Mouse (Mus musculus) embryo, embryonic 9.5 days (tissue): ENCODE measurements around the gene Rnf182.
A peak's percentile ranks its signal among the peaks of the same experiment; 100 is the strongest.

Experiments
- DNase-seq: peaks from one replicate; pipeline ENCODE4 v3.0.0-alpha.2; 2017; ENCODE audit errors: extremely low spot score

Rnf182 gene

DNA sequence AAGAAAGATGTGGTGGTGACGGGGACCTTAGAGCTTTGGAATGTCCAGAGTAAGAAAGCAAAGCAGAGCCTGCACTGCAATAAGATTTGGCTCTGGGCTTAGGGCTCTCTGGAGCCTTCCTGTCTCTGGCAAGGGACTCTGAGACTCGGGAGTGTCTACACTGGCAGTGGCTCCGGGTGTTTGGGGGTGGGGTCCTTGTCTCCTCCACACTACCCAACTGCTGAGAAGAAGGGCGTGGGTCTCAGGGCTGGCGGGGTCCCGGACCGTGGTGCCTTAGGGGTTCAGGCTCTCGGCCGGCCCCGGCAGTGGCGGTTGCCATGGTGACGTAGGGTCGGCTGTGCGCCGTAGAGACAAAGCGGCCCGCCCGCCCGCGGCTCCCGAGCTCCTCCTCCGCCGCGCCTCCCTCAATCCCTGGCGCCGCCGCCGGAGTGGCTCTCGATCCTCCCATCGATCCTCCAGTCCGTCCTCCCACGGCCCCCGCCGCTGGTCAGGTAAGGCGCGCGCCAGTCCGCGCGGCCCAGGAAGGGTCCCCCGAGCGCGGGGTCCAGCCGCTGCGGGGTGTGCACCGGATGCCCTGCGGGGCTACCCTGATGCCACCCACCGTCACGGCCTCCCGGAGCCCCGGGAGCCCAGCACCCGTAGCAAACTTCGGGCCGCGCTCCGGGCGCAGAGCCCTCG, at the start of gene Rnf182:
Gene Rnf182 (plus strand): TSS at position 134 of the 678 bp plus-strand sequence.
- DNase-seq = peak; percentile 88

GRCm38 (mm10) chr13:43566184-43566583, 49.3 kb upstream of the Rnf182 start:
- DNase-seq = no peak

DNA sequence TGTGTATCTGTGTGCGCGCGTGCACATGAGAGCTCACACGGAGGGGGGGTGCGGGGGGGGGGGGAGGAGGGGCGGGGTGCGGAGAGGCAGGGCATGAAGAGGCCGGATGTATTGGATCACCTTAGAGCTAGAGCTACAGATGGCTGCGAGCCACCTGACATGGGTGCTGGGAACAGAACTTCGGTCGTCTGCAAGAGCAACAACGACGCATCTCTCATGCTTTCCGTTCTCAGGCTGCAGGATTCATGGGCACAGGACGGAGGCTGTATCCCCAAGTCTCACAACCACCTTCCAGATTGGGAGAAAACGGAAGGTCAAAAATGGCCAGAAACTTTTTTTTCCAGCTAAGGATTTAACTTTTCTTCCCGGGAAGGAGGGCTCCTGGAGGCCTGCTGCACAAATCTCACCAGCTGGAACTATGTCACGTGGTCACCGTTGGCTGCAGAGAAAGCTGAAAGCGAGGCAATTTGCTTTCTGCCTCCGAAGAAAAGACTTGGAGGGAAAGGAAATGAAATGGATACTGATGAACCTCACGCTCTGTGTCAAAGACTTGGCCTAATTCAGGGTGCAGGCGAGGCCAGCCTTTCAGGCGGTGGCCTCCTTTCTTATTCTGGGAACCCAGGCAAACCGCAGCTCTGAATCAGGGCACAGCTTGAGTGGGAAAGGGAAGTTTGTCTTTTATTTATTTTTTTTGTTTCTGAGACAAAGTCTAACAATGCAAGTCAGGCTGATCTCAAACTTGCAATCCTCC, 48.2 kb upstream of the Rnf182 start:
- no peak for DNase-seq

DNA sequence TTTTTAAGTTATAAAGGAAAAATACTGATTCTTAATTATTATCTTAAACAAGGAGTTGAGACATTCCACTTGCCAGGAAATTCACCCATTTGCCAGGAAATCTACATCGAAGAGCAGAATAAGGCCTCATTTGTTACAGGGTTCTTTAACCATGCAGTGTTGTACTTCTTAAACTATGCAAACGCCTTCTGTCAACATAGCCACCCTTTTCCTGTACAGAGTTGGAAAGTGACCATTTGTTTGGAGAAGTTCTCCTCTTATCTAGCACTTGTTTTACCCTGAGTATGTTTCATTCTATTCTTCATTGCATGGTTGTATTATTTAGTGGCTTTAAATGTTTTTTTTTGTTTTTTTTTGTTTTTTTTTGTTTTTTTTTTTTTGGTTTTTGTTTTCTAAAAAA, 41.5 kb upstream of the Rnf182 start:
- DNase-seq = no peak

- DNase-seq = no peak
These were observed 40.1 kb upstream of the Rnf182 start for GRCm38 (mm10) chr13:43575431-43575830.

- no peak for DNase-seq
These were observed 38.3 kb upstream of the Rnf182 start for GRCm38 (mm10) chr13:43577254-43577653.

DNA sequence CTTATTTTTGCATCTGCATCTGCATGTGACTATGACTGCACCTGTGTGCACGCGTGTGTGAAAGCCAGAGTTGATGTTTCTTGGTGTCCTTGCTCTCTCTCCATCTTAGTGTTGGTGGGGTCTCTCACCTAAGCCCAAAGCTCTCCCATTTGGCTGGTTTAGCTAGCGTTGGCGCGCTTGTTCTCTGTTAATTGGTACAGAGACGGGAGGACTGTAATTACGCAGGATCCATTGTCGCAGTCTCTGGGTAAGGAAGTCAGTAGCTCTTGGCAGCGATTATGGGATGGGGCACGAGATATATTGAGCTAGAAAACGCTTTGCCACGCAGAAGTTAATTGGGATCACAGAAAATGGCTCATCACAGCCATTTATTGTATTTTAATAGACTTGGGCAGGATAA, 37.7 kb upstream of the Rnf182 start:
- DNase-seq = no peak

DNA sequence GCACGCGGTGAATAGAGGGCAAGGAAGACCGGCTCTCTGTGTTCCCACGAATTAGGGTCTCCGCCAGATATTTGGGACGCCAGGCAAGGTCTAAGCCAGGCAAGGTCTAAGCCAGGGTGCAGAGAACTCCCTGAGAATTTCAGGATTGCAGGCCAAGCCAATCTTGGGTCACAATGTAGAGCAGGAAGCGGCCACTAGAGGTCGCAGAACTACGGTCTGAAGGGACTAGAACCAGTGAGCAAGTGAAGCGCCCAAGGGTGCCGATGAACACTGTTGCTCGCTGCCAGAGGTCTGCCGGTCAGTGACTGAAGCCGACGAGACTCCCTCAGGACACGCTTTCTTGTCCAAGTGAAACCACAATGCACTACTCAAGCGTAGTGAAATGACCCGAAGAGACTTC, 35.8 kb upstream of the Rnf182 start:
- peak; percentile 42 for DNase-seq

DNA sequence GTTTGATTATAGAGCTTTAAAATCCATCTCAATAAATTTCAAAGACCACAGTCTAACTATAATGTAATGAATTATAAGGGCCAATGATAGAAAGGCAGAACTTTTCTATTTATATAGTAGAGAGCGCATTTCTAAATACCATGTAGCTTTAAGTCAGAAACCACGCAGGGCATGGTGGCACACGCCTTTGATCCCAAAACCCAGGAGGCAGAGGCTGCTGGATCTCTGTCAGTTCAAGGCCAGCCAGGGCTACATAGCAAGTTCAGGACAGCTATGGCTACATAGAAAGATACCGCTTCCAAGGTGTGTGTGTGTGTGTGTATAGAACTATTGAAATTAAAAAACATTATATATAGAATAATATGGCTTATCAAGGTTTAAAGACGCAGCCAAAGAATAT, 34.8 kb upstream of the Rnf182 start:
- DNase-seq = no peak

- DNase-seq = peak; percentile 20
These were observed 32.5 kb upstream of the Rnf182 start for GRCm38 (mm10) chr13:43582961-43583360.

- no peak for DNase-seq
These were observed 32.0 kb upstream of the Rnf182 start for GRCm38 (mm10) chr13:43583504-43583903.

- DNase-seq = no peak
These were observed 30.2 kb upstream of the Rnf182 start for GRCm38 (mm10) chr13:43585335-43585734.

DNA sequence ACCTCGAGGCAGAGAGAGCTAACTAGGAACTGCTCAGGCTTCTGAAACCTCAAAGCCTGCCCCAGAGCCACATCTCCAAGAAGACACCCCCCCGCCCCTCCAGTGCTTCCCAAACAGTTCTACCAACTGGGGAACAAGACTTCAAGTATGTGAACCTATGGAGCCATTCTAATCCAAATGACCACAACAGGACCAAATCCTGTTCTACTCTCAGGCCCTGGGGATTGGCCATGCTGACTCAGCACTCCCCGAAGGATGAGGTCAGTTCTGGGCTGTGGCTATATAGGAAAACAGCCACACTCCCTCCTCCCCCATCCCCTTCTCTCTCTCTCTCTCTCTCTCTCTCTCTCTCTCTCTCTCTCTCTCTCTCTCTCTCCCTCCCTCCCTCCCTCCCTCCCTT, 28.5 kb upstream of the Rnf182 start:
- no peak for DNase-seq

DNA sequence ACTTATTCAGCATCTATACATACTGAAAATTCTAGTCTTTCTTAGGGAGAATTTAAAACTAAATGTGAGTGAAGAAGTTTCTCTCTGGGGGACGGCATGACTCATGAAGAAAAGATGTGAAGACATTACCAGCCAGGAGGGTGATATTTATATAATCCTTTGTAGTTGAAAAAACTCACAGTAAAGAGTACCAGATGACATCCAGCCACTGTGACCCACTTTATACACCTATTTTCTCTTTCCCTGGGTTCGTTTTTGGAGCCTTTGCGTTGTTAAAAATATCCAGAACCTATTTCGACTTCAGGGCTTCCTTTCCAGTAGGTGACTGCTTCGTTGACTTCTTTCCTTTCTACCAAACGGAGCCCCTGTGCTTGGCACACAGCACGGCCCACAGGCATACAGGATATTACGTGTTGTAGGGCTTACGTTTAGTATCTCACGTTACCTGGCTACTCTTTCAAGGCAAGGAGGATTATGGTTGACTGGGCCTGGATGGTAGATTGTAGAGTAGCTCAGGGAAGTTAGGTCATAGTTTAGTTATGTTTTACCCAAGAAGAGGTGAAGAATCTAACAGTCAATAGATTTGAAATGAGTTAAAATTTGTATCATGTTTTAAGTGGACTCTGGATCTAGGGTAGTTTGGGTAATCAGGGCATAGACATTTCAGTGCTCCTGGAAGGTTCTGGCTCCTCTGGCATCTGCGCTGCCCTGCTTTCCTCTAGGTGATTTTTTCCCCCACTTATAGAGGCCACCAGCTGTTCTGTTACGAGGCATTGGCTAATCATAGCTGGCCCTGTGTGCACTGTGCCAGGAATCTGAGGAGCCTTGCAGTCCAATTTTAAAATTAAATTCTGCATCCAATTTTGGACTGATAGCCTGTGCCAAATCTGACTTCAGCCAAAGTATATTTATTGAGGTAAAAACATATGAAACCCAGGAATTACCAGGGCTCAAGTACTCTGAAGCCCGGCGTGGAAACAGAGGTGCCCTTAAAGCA, 27.4 kb upstream of the Rnf182 start:
- no peak for DNase-seq

DNA sequence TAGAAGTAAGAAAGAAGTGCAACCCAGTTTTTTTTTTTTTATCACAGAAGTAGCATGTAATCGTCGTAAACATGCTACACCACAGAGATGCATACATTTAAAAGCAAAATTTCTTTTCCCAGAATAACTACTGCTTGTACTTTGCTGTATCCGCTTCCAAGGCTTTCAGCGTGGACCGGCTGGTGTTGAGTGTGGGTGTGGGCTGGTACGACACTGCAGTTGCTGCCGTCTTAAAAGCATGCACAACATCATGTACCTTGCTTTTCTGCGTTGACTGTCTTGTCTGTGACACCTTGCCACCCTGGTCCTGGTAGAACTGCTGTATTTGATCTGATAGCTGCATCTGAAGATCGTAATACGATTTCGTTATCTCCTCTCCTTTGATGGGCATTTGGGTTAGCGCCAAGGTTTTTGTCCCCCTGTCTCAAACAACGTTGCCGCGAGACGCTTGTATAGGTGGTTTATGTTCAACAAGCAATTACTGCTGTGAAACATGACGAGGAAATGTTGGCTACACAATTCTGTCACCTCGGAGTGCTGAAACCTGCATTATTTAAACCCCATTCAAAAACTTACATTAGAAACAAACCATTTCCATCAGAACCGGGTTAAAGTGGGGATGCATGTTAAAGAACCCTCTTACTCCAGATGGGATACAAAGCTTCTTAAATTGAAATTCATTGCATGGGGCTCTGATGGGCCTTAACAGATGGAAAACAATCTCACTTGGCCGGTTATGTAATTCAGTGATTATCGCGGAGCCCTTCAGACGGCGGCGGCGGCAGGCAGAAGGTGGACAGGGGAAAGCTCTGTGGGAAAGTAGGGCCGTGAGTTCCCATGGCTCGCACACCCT, 23.5 kb upstream of the Rnf182 start:
- DNase-seq = no peak

DNA sequence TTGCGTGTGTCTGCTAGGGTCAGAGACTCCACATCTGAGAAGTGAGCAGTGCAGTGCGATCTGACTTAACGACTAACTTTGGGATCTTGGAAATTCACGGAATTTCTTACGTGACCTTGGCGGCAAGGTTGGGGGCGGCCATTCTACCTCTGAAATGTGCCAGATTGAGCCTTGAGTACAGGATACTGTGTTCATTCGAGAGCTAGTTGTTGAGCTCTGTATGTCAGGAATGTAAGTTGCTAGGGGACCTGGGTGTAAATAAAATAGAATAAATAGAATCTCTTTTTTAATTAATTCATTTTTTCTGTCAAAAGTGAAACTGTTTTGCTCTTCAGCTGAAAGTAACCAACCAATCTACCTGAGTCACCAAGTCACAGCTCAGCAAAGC, 22.8 kb upstream of the Rnf182 start:
- no peak for DNase-seq

DNA sequence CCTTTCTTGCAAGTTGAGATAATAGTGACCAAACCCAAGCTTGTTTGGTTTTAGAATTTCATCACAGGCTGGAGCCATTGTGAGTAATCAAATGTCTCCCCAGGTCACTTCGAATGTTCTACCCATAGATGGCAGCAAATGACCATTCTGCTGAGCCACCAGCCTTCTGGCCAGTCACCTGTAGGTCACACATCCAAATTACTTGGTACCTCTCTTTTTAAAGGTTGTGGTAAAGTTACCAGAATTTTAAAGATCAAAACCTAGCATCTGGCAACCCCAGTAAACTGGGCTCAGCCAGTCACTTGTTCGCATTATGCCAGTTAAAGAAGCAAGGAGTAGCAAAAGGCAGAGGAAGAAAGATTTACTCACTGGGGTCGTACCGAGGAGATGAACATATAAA, 19.6 kb upstream of the Rnf182 start:
- peak; percentile 70 for DNase-seq

DNA sequence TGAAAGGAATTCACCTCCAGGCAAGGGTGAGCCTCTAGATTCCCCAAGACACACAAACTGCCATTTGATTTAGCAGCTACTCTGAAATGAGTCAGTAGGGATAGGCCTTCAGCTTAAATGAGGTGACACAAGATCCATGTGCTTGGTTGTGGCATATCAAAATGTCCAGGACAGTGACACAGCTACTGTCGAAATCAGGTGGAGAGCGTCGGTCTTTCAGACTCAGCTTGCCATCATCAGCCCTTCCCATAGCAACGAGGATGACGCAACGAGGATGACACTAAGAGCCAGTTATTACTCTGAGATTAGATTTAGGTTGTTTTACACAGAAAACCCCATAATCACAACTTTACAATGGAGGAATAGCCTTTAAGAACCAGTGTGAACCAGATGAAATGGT, 14.5 kb upstream of the Rnf182 start:
- DNase-seq = no peak

- no peak for DNase-seq
These were observed 13.1 kb upstream of the Rnf182 start for GRCm38 (mm10) chr13:43602440-43602839.

GRCm38 (mm10) chr13:43603042-43603441, 12.5 kb upstream of the Rnf182 start:
- DNase-seq = no peak

DNA sequence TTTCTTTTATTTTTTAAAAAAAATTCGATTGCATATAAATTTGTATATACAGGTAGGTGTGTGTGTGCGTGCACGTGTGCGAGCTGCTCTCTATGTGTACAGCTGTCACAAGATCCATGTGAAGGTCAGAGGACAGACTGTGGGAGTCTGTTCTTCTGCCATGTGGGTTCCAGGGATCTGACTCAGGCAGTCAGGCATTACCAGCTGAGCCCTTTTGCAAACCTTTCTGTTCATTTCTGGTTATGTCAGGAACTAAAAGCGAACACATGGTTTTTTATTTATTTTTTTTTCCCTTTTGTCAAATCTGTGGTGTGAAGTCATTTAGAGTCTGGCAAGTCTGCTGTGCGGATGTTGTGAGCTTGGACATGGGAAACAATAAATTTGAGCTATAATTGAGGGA, 6.7 kb upstream of the Rnf182 start:
- no peak for DNase-seq
